In genomic region chr6:135100787-135101472, GRCm38 (mm10) we compare ENCODE assay signal across 35 mouse cellular contexts. TPM values are rescaled to one million over a fixed set of nuclear protein-coding genes. Genes with fewer than 3 reads are reported as not detected.
A peak's percentile ranks its signal among the peaks of the same experiment; 100 is the strongest.
DNase-seq lines count a peak whose midpoint lies in the region; ATAC-seq and TF ChIP-seq lines count a peak whose summit lies in the region.
"Had no signal": no experiment of that assay in that cellular context is flagged by ENCODE, and none has a peak within 500 bp of the region (broad histone marks: within the 10 kb centered on the region; RNA-seq: fewer than 3 reads in every experiment).

No protein-coding gene starts in this region.

- no peak overlapping the region for H3K4me3 ChIP-seq in kidney, embryonic 15.5 days (replicated peaks)
- no peak overlapping the region for H3K4me3 ChIP-seq in embryonic facial prominence, embryonic 13.5 days
- H3K4me3 ChIP-seq in embryonic fibroblast, embryonic 13.5 days (ENCODE audit: insufficient read depth, low read length) = no peak overlapping the region
- no peak overlapping the region for H3K4me3 ChIP-seq in intestine, postnatal 0 days (ENCODE audit: low read depth, low read length)
- H3K4me3 ChIP-seq: forebrain, embryonic 10.5 days; forebrain, embryonic 13.5 days; heart, adult 2 months; heart, embryonic 10.5 days; heart, embryonic 13.5 days had no signal

- peak; percentile 25 for DNase-seq in kidney, postnatal 10 days
- DNase-seq: adrenal gland, adult 8-10 months; adrenal gland, postnatal 36 days; B cell, adult 2 months; cerebellum, adult 2 months; cerebellum, adult 9-11 months; cerebellum, postnatal 25 days; gastrocnemius, postnatal 10 days; gastrocnemius, postnatal 36 days; heart, adult 2 months; heart, postnatal 14 days; heart, postnatal 4 days; kidney, adult 2 months had no signal

- H3K27ac ChIP-seq in kidney, embryonic 15.5 days = no peak overlapping the region
- H3K27ac ChIP-seq in embryonic facial prominence, embryonic 13.5 days = peak overlapping the region; percentile 64
- peak overlapping the region; percentile 43 for H3K27ac ChIP-seq in embryonic fibroblast, embryonic 13.5 days (ENCODE audit: insufficient read depth, low read length)
- H3K27ac ChIP-seq in intestine, postnatal 0 days (ENCODE audit: low read depth, low read length) = no peak overlapping the region
- H3K27ac ChIP-seq: forebrain, embryonic 10.5 days; forebrain, embryonic 13.5 days; heart, adult 2 months; heart, embryonic 10.5 days; heart, embryonic 13.5 days; hindbrain, embryonic 14.5 days; hindbrain, postnatal 0 days had no signal

- no peak overlapping the region for H3K4me2 ChIP-seq in kidney, embryonic 15.5 days
- H3K4me2 ChIP-seq in embryonic facial prominence, embryonic 13.5 days = no peak overlapping the region
- H3K4me2 ChIP-seq in intestine, postnatal 0 days (replicated peaks; ENCODE audit: low read depth) = no peak overlapping the region
- H3K4me2 ChIP-seq: forebrain, embryonic 13.5 days; heart, embryonic 13.5 days; hindbrain, embryonic 14.5 days had no signal

- no peak for ATAC-seq in kidney, embryonic 15.5 days (replicated peaks; ENCODE audit: low FRiP score)
- ATAC-seq in embryonic facial prominence, embryonic 13.5 days (ENCODE audit: insufficient number of reproducible peaks, insufficient read depth, low FRiP score, low TSS enrichment, low read depth) = peak; percentile 69
- ATAC-seq in erythroid progenitor cell, adult 5-6 weeks (replicated peaks; ENCODE audit: low FRiP score, poor library complexity, severe bottlenecking) = no peak
- no peak for ATAC-seq in intestine, postnatal 0 days
- ATAC-seq: activated CD4-positive, CD25-positive, alpha-beta regulatory T cell, adult 4 months; forebrain, embryonic 13.5 days; forebrain, embryonic 16.5 days; hindbrain, postnatal 0 days; inflammation-experienced regulatory T-cells, adult 6 months; intestine, embryonic 16.5 days had no signal

- 75% methylated on average over 15 of the region's 15 CpGs for WGBS in kidney, embryonic 15.5 days
- WGBS in embryonic facial prominence, embryonic 13.5 days = 50% methylated on average over 15 of the region's 15 CpGs
- 79% methylated on average over 15 of the region's 15 CpGs for WGBS in intestine, postnatal 0 days

- H3K9ac ChIP-seq in kidney, embryonic 15.5 days = no peak overlapping the region
- H3K9ac ChIP-seq in embryonic facial prominence, embryonic 13.5 days = no peak overlapping the region
- H3K9ac ChIP-seq in intestine, postnatal 0 days (ENCODE audit: low read depth, low read length) = no peak overlapping the region
- H3K9ac ChIP-seq: forebrain, embryonic 13.5 days; heart, embryonic 13.5 days; hindbrain, embryonic 14.5 days had no signal

- no peak for TF ChIP-seq CTCF in embryonic fibroblast, embryonic 13.5 days (IDR thresholded peaks at IDR 0.05; ENCODE audit: borderline replicate concordance, insufficient read depth, low read length)
- TF ChIP-seq CTCF in intestine, postnatal 0 days (IDR thresholded peaks at IDR 0.05; ENCODE audit: low read depth) = no peak

- H3K36me3 ChIP-seq in kidney, embryonic 15.5 days = no peaks in the 10 kb centered on the region
- no peaks in the 10 kb centered on the region for H3K36me3 ChIP-seq in embryonic facial prominence, embryonic 13.5 days
- no peaks in the 10 kb centered on the region for H3K36me3 ChIP-seq in intestine, postnatal 0 days (ENCODE audit: control insufficient read depth, insufficient read depth)
- H3K36me3 ChIP-seq: forebrain, embryonic 10.5 days; G1E; heart, embryonic 10.5 days; heart, embryonic 13.5 days had no signal

- H3K4me1 ChIP-seq in kidney, embryonic 15.5 days = peaks cover 7% of the 10 kb centered on the region; the same call in 1 of the 2 replicates
- H3K4me1 ChIP-seq in embryonic facial prominence, embryonic 13.5 days = peaks cover 8% of the 10 kb centered on the region
- no peaks in the 10 kb centered on the region for H3K4me1 ChIP-seq in embryonic fibroblast, embryonic 13.5 days (ENCODE audit: control insufficient read depth, insufficient read depth, low read length)
- no peaks in the 10 kb centered on the region for H3K4me1 ChIP-seq in intestine, postnatal 0 days (replicated peaks; ENCODE audit: control insufficient read depth, insufficient read depth, low read length)
- H3K4me1 ChIP-seq: forebrain, embryonic 13.5 days; heart, embryonic 10.5 days; heart, embryonic 13.5 days had no signal

- TF ChIP-seq POLR2A in embryonic fibroblast, embryonic 13.5 days (IDR thresholded peaks at IDR 0.05; ENCODE audit: low read depth, low read length) = no peak

- no peaks in the 10 kb centered on the region for H3K9me3 ChIP-seq in kidney, embryonic 15.5 days (replicated peaks)
- no peaks in the 10 kb centered on the region for H3K9me3 ChIP-seq in embryonic facial prominence, embryonic 13.5 days
- no peaks in the 10 kb centered on the region for H3K9me3 ChIP-seq in intestine, postnatal 0 days (ENCODE audit: control insufficient read depth)
- H3K9me3 ChIP-seq: forebrain, embryonic 10.5 days; forebrain, embryonic 13.5 days; G1E; heart, embryonic 10.5 days; heart, embryonic 13.5 days had no signal

- H3K27me3 ChIP-seq in kidney, embryonic 15.5 days = peaks cover 10% of the 10 kb centered on the region; the same call in 1 of the 2 replicates
- peaks cover 7% of the 10 kb centered on the region; the same call in 1 of the 2 replicates for H3K27me3 ChIP-seq in embryonic facial prominence, embryonic 13.5 days
- H3K27me3 ChIP-seq in intestine, postnatal 0 days (replicated peaks; ENCODE audit: control insufficient read depth, insufficient read depth, low read length) = no peaks in the 10 kb centered on the region
- H3K27me3 ChIP-seq: CH12.LX; forebrain, embryonic 13.5 days; heart, embryonic 13.5 days had no signal

RNA-seq across cellular contexts. Expression of gene Gprc5d, which starts 17.2 kb away (rescaled TPM):
- not detected in 2 replicates for polyA plus RNA-seq in kidney, embryonic 15.5 days (2015; fragmentation: Nextera tagmentation; extraction: Ambion mirVana)
- polyA plus RNA-seq in embryonic facial prominence, embryonic 13.5 days (2015; fragmentation: Nextera tagmentation; extraction: Ambion mirVana) = not detected in 2 replicates
- 0.40 TPM in 1 of 2 replicates, not detected in the other for polyA plus RNA-seq in embryonic fibroblast, embryonic 13.5 days (2011; ENCODE audit: insufficient read length, low read depth, missing spikeins)
- total RNA-seq in erythroid progenitor cell, adult 5-6 weeks (2015; ENCODE audit: low replicate concordance) = 1.4 and 5.0 TPM in 2 replicates
- total RNA-seq in erythroid progenitor cell, adult 5-6 weeks (2017; ENCODE audit: low replicate concordance) = not detected in 2 replicates
- not detected in 2 replicates for polyA plus RNA-seq in intestine, postnatal 0 days (2015; fragmentation: Nextera tagmentation; extraction: Ambion mirVana)
- total RNA-seq: adrenal gland, adult 8-10 months; adrenal gland, postnatal 36 days; CH12.LX; common myeloid progenitor, adult 5-6 weeks; G1E; gastrocnemius, adult 18-20 months; gastrocnemius, postnatal 10 days; gastrocnemius, postnatal 36 days; granulocyte monocyte progenitor cell, adult 5-6 weeks; heart, adult 2 months; heart, postnatal 14 days; hindbrain, postnatal 0 days had no signal
- polyA plus RNA-seq: activated CD4-positive, CD25-positive, alpha-beta regulatory T cell, adult 4 months; forebrain, embryonic 10.5 days; forebrain, embryonic 13.5 days; forebrain, embryonic 16.5 days; G1E; heart, adult 2 months; heart, embryonic 10.5 days; heart, embryonic 13.5 days; heart, embryonic 16.5 days; hindbrain, embryonic 11.5 days; hindbrain, embryonic 14.5 days; hindbrain, postnatal 0 days; inflammation-experienced regulatory T-cells, adult 6 months had no signal

RNA-seq across cellular contexts. Expression of gene Gprc5a, which starts 35.5 kb away (rescaled TPM):
- polyA plus RNA-seq in kidney, embryonic 15.5 days (2015; fragmentation: Nextera tagmentation; extraction: Ambion mirVana) = 13.8 and 14.0 TPM in 2 replicates
- 1.8 TPM in 2 replicates for polyA plus RNA-seq in embryonic facial prominence, embryonic 13.5 days (2015; fragmentation: Nextera tagmentation; extraction: Ambion mirVana)
- polyA plus RNA-seq in embryonic fibroblast, embryonic 13.5 days (2011; ENCODE audit: insufficient read length, low read depth, missing spikeins) = 21.8 and 33.3 TPM in 2 replicates
- not detected in 2 replicates for total RNA-seq in erythroid progenitor cell, adult 5-6 weeks (2015; ENCODE audit: low replicate concordance)
- not detected in 2 replicates for total RNA-seq in erythroid progenitor cell, adult 5-6 weeks (2017; ENCODE audit: low replicate concordance)
- polyA plus RNA-seq in intestine, postnatal 0 days (2015; fragmentation: Nextera tagmentation; extraction: Ambion mirVana) = 3.3 and 4.2 TPM in 2 replicates
- total RNA-seq: G1E; granulocyte monocyte progenitor cell, adult 5-6 weeks had no signal
- polyA plus RNA-seq: G1E had no signal

Comparison
In these comparisons a context has a peak if more than half of its experiments do, and no peak if none do; other contexts are left out.
1. H3K27ac ChIP-seq: peak in embryonic facial prominence, embryonic 13.5 days (single experiment) and embryonic fibroblast, embryonic 13.5 days (single experiment); none in kidney, embryonic 15.5 days (single experiment) and intestine, postnatal 0 days (single experiment).